Mouse (Mus musculus) ES-E14 (cell line): ENCODE data around the gene Mindy4b-ps.

Source experiments
- CHD2 ChIP-seq: IDR thresholded peaks from 2 replicates; pipeline ENCODE4 v1.6.1; 2014; ENCODE audit warnings: mild to moderate bottlenecking, low read depth, low read length, inconsistent platforms
- MAFK ChIP-seq: IDR thresholded peaks from 2 replicates; pipeline ENCODE4 v1.6.1; 2014; ENCODE audit warnings: mild to moderate bottlenecking, low read depth, low read length, inconsistent platforms; ENCODE audit not compliant: insufficient read depth

GRCm38 (mm10) chr3:58739536-58739935, 82.6 kb downstream of the Mindy4b-ps start:
- TF ChIP-seq CHD2 (no peak), MAFK (no peak)
